Mouse (Mus musculus) C2C12 (cell line): ENCODE measurements at regions not wholly inside any gene's neighbourhood (a gene's known extent, or its start where the extent isn't known, plus 50 kb on each side); places are given as distances from the start of the nearest gene placed in this dataset.
A peak's percentile ranks its signal among the peaks of the same experiment; 100 is the strongest.

ENCODE experiments used
- H3K27me3 ChIP-seq: one replicate; pipeline ENCODE4 v1.6.1; 2011; ENCODE audit not compliant: control insufficient read depth, insufficient read depth, insufficient read length
- H3K36me3 ChIP-seq: one replicate; pipeline ENCODE4 v1.6.1; 2011; ENCODE audit not compliant: control insufficient read depth, insufficient read depth
- H3K4me3 ChIP-seq: one replicate; pipeline ENCODE4 v1.5.1; 2011; ENCODE audit warnings: mild to moderate bottlenecking, control low read depth; ENCODE audit not compliant: poor library complexity, insufficient read depth, severe bottlenecking
- H3K79me2 ChIP-seq: one replicate; pipeline ENCODE4 v1.6.1; 2011; ENCODE audit not compliant: control insufficient read depth, insufficient read depth
- H3K79me3 ChIP-seq: one replicate; pipeline ENCODE4 v1.6.1; 2011; ENCODE audit warnings: low read depth, control low read depth
- H3ac ChIP-seq: one replicate; pipeline ENCODE3; 2011; ENCODE audit warnings: low read depth; ENCODE audit not compliant: control insufficient read depth, insufficient read length
- CEBPB ChIP-seq: IDR thresholded peaks from one replicate; pipeline ENCODE4 v1.6.1; 2011; ENCODE audit warnings: low read depth, mild to moderate bottlenecking, control low read depth, moderate library complexity
- CTCF ChIP-seq: IDR thresholded peaks from one replicate; pipeline ENCODE4 v1.5.1; 2011; ENCODE audit not compliant: control insufficient read depth, insufficient read depth, insufficient read length
- FOSL1 ChIP-seq: IDR thresholded peaks from one replicate; pipeline ENCODE4 v1.8.0; 2011; ENCODE audit warnings: mild to moderate bottlenecking, low read length; ENCODE audit not compliant: poor library complexity, insufficient read depth, severe bottlenecking
- MAX ChIP-seq: IDR thresholded peaks from one replicate; pipeline ENCODE4 v1.6.1; 2011; ENCODE audit warnings: mild to moderate bottlenecking, control low read depth
- MYOD1 ChIP-seq: IDR thresholded peaks from one replicate; pipeline ENCODE4 v1.6.1; 2011; ENCODE audit warnings: low read depth; ENCODE audit not compliant: control insufficient read depth, insufficient read length
- MYOG ChIP-seq: IDR thresholded peaks from one replicate; pipeline ENCODE4 v1.6.1; 2011; ENCODE audit not compliant: control insufficient read depth, insufficient read length; ENCODE audit errors: extremely low read depth
- USF1 ChIP-seq: IDR thresholded peaks from one replicate; pipeline ENCODE4 v1.6.1; 2011; ENCODE audit warnings: low read depth, mild to moderate bottlenecking, control low read depth, moderate library complexity

GRCm38 (mm10) chr14:86293804-86294203, 847.2 kb downstream of the Diaph3 start:
- no peaks in the 10 kb centered on the region for H3K79me2 ChIP-seq
- no peak overlapping the region for H3ac ChIP-seq
- no peaks in the 10 kb centered on the region for H3K27me3 ChIP-seq
- H3K79me3 ChIP-seq: no peaks in the 10 kb centered on the region
- TF ChIP-seq MYOG (no peak), MAX (no peak), CEBPB (no peak), USF1 (no peak), CTCF (no peak), MYOD1 (no peak), FOSL1 (no peak)
- H3K36me3 ChIP-seq: no peaks in the 10 kb centered on the region
- H3K4me3 ChIP-seq: no peak overlapping the region

DNA sequence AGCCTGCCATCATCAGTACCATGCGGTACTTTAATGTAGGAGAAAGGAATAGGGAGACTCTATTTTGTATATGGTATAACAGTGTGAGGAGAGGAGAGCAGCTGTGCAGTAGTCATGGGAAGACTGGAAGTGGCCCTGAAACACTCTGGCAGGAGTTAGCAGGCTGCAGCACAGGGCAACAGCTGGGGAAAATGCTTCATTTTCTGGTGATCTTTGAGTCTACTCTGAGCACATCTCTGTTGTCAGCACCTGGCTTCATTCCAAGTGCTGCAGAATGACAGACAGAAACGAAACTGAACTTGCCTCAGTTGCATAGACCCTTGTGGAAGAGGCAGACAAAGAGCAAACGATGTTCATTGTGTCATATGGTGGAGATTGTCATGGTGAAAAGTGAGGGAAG, 847.7 kb downstream of the Diaph3 start:
- no peaks in the 10 kb centered on the region for H3K79me3 ChIP-seq
- no peaks in the 10 kb centered on the region for H3K36me3 ChIP-seq
- H3ac ChIP-seq: no peak overlapping the region
- TF ChIP-seq FOSL1 (no peak), MYOD1 (no peak), MYOG (no peak), MAX (no peak), CTCF (no peak), CEBPB (no peak), USF1 (no peak)
- no peaks in the 10 kb centered on the region for H3K79me2 ChIP-seq
- H3K4me3 ChIP-seq: no peak overlapping the region
- H3K27me3 ChIP-seq: no peaks in the 10 kb centered on the region

DNA sequence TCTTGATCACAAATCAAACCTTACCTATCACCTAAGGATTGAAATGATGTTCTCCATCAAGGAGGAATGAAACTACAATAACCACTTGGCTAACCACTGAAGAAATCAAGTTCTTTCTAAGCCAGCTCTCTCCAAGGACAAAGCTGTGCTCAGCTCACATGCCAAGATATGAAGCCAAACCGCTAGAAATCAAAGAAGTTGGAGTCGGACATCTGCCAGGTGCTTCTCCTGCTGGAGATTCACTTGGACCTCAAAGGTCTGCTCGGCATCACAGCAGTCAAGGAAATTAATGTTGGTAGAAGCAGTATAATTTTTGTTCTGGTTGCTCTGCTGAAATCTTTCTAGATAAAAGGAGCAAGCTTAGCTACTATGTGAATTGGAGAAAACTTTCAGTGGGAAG, 850.5 kb downstream of the Diaph3 start:
- no peaks in the 10 kb centered on the region for H3K27me3 ChIP-seq
- TF ChIP-seq FOSL1 (no peak), CTCF (no peak), MAX (no peak), USF1 (no peak), CEBPB (no peak), MYOD1 (no peak), MYOG (no peak)
- H3ac ChIP-seq: no peak overlapping the region

GRCm38 (mm10) chr14:86261640-86262230, 879.3 kb downstream of the Diaph3 start:
- Histone ChIP-seq H3K4me3 (no peak overlapping the region), H3K79me3 (peaks cover 1% of the 10 kb centered on the region), H3ac (no peak overlapping the region), H3K27me3 (no peaks in the 10 kb centered on the region), H3K79me2 (no peaks in the 10 kb centered on the region), H3K36me3 (no peaks in the 10 kb centered on the region)
- TF ChIP-seq MYOD1 (no peak), MYOG (no peak), FOSL1 (no peak), MAX (no peak), CEBPB (no peak), USF1 (no peak), CTCF (no peak)

More for the DNA sequence above, 850.5 kb downstream of the Diaph3 start:
- no peak overlapping the region for H3K4me3 ChIP-seq
- H3K36me3 ChIP-seq: no peaks in the 10 kb centered on the region
- no peaks in the 10 kb centered on the region for H3K79me2 ChIP-seq
- no peaks in the 10 kb centered on the region for H3K79me3 ChIP-seq

DNA sequence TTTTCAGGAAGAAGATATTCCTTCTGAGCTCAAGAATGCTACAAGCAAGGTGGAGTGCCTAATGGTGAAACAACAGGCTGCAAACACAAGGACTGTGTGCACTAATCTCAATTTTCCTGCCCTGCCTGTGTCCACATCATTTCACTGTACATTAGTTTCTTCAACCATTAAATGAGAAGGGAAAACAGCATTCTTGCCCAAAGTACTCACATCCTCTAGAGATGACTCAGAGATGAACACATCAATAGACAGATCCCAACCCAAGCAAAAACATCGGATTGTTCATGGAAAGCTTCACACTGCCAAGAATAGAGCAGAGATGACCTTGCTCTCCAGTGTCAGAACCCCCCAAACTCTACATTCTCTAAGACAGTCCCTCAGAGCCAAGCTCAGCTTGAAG, 886.8 kb downstream of the Diaph3 start:
- no peak overlapping the region for H3K4me3 ChIP-seq
- no peaks in the 10 kb centered on the region for H3K36me3 ChIP-seq
- no peaks in the 10 kb centered on the region for H3K79me2 ChIP-seq
- TF ChIP-seq FOSL1: peak; percentile 38
- TF ChIP-seq CTCF: no peak
- H3K79me3 ChIP-seq: no peaks in the 10 kb centered on the region
- no peaks in the 10 kb centered on the region for H3K27me3 ChIP-seq
- no peak overlapping the region for H3ac ChIP-seq

DNA sequence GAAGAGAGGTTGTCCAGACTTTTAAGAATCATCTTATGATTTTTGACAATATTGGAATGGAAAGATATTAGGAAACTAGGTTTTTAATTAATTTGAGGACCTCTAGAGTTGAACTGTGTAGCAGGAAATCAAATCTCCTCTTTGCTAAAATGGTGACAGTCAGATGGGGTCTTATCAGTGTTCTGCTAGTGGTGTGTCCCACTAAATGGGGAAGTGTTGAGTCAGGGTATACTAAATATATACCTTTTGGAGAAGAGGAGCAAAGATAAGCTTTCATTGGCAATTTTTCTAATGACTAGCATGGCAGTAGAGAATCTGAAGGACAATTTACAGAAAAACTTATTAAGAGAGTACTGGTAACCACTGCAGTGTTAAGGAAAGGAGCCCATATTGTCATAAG, 889.4 kb downstream of the Diaph3 start:
- Histone ChIP-seq H3K79me3 (no peaks in the 10 kb centered on the region), H3K4me3 (no peak overlapping the region), H3K27me3 (no peaks in the 10 kb centered on the region), H3K79me2 (no peaks in the 10 kb centered on the region), H3K36me3 (no peaks in the 10 kb centered on the region), H3ac (no peak overlapping the region)
- TF ChIP-seq CTCF: no peak
- no peak for TF ChIP-seq MYOD1
- no peak for TF ChIP-seq MYOG
- no peak for TF ChIP-seq MAX
- no peak for TF ChIP-seq CEBPB
- TF ChIP-seq FOSL1: no peak
- TF ChIP-seq USF1: no peak
